Mouse (Mus musculus) heart, postnatal 0 days (tissue): Measurements from ENCODE around the gene Pdx1. TPM values are rescaled to one million over a fixed set of nuclear protein-coding genes. Genes with fewer than 3 reads are reported as not detected.
A peak's percentile ranks its signal among the peaks of the same experiment; 100 is the strongest.

Source experiments
- ATAC-seq: fragments of 200-750 bp; cut with Nextera tagmentation; 2 replicates; pipeline ENCODE4 v1.8.0; 2017; ENCODE audit warnings: low read depth, moderate number of reproducible peaks, moderate library complexity; ENCODE audit not compliant: insufficient read depth
- DNase-seq: peaks from one replicate; pipeline ENCODE4 v3.0.0-alpha.2; 2016; ENCODE audit warnings: low spot score
- H3K27ac ChIP-seq: fragments of 300-500 bp; sonication (generic); 2 replicates; pipeline ENCODE4 v1.5.1; 2014; ENCODE audit warnings: low read depth, mild to moderate bottlenecking
- H3K27me3 ChIP-seq: fragments of 300-500 bp; sonication (generic); 2 replicates; pipeline ENCODE4 v1.6.1; 2014; ENCODE audit warnings: low read length, mixed read lengths; ENCODE audit not compliant: control insufficient read depth, insufficient read depth
- H3K36me3 ChIP-seq: fragments of 300-500 bp; sonication (generic); replicated peaks from 2 replicates; pipeline ENCODE4 v1.6.1; 2014; ENCODE audit warnings: low read length, mixed read lengths; ENCODE audit not compliant: control insufficient read depth, insufficient read depth
- H3K4me1 ChIP-seq: fragments of 300-500 bp; sonication (generic); 2 replicates; pipeline ENCODE4 v1.6.1; 2014; ENCODE audit warnings: antibody characterized with exemption; ENCODE audit not compliant: control insufficient read depth, insufficient read depth
- H3K4me2 ChIP-seq: fragments of 300-500 bp; sonication (generic); 2 replicates; pipeline ENCODE4 v1.6.1; 2014; ENCODE audit warnings: low read depth, mild to moderate bottlenecking, low read length, moderate library complexity
- H3K4me3 ChIP-seq: fragments of 300-500 bp; sonication (generic); 2 replicates; pipeline ENCODE4 v1.5.1; 2014; ENCODE audit warnings: low read depth, low read length
- H3K9ac ChIP-seq: fragments of 300-500 bp; sonication (generic); replicated peaks from 2 replicates; pipeline ENCODE4 v1.6.1; 2014; ENCODE audit warnings: low read depth, low read length, mixed read lengths
- H3K9me3 ChIP-seq: fragments of 300-500 bp; sonication (generic); replicated peaks from 2 replicates; pipeline ENCODE4 v1.6.1; 2016; ENCODE audit warnings: low read length; ENCODE audit not compliant: control insufficient read depth
- CTCF ChIP-seq: IDR thresholded peaks from 2 replicates; pipeline ENCODE4 v1.5.1; 2016; ENCODE audit warnings: antibody characterized with exemption, control low read depth, low read depth
- EP300 ChIP-seq: IDR thresholded peaks from 2 replicates; pipeline ENCODE4 v1.6.1; 2016; ENCODE audit warnings: antibody characterized with exemption, low read depth
- WGBS: fragments of 180-500 bp; shearing (Covaris S2); extraction: QIAGEN DNeasy Blood & Tissue Kit; methylation state at CpG from one replicate; pipeline ENCODE4 v1.1.7; 2014; 5-methylcytosine and 5-hydroxymethylcytosine counted together
- microRNA-seq: library from miRNA; unstranded; fragments of <30 nt; microRNA quantifications from one replicate; pipeline ENCODE4, GENCODE M21; 2016
- polyA plus RNA-seq: library from polyadenylated mRNA; unstranded; fragments of >200 nt; fragmentation: Nextera tagmentation; extraction: Ambion mirVana; gene quantifications from 2 replicates; pipeline ENCODE4 v1.2.1, GENCODE M21; 2015
- total RNA-seq: library from RNA; depleted of rRNA; stranded (reverse); fragments of >200 nt; gene quantifications from 2 replicates; pipeline ENCODE4 v1.2.3, GENCODE M21; 2014; ENCODE audit warnings: low replicate concordance; rRNA removed

Pdx1 gene
- total and polyA plus RNA-seq, 2 experiments from 2014 or later: not detected

GRCm38 (mm10) chr5:147317321-147317720, 47.6 kb downstream of the Pdx1 start:
- no peak overlapping the region for H3K4me3 ChIP-seq
- H3K9me3 ChIP-seq: no peaks in the 10 kb centered on the region
- no peaks in the 10 kb centered on the region for H3K36me3 ChIP-seq
- no peak overlapping the region for H3K4me2 ChIP-seq
- H3K4me1 ChIP-seq: no peaks in the 10 kb centered on the region
- TF ChIP-seq EP300 (no peak), CTCF (no peak)
- DNase-seq (no peak), ATAC-seq (no peak)
- no peak overlapping the region for H3K27ac ChIP-seq
- peaks cover 91% of the 10 kb centered on the region for H3K27me3 ChIP-seq
- no peak overlapping the region for H3K9ac ChIP-seq
- 5% methylated on average over 7 of the region's 7 CpGs for WGBS

GRCm38 (mm10) chr5:147317991-147318390, 48.2 kb downstream of the Pdx1 start:
- H3K9ac ChIP-seq: no peak overlapping the region
- WGBS: 22% methylated on average over 7 of the region's 7 CpGs

GRCm38 (mm10) chr5:147319653-147320052, 49.9 kb downstream of the Pdx1 start:
- ATAC-seq: peak; percentile 47; the same call in 1 of the 2 replicates
- H3K27me3 ChIP-seq: peaks cover 77% of the 10 kb centered on the region
- H3K4me3 ChIP-seq: no peak overlapping the region
- TF ChIP-seq CTCF (peak; percentile 86), EP300 (no peak)
- no peak overlapping the region for H3K9ac ChIP-seq
- no peaks in the 10 kb centered on the region for H3K36me3 ChIP-seq
- H3K27ac ChIP-seq: no peak overlapping the region
- H3K9me3 ChIP-seq: no peaks in the 10 kb centered on the region
- H3K4me1 ChIP-seq: no peaks in the 10 kb centered on the region
- DNase-seq: peak; percentile 81
- H3K4me2 ChIP-seq: no peak overlapping the region

More at GRCm38 (mm10) chr5:147317991-147318390, 48.2 kb downstream of the Pdx1 start:
- H3K27me3 ChIP-seq: peaks cover 90% of the 10 kb centered on the region
- H3K4me2 ChIP-seq: no peak overlapping the region
- no peak overlapping the region for H3K27ac ChIP-seq
- ATAC-seq (no peak), DNase-seq (no peak)
- no peaks in the 10 kb centered on the region for H3K4me1 ChIP-seq
- no peak overlapping the region for H3K4me3 ChIP-seq
- H3K9me3 ChIP-seq: no peaks in the 10 kb centered on the region
- no peaks in the 10 kb centered on the region for H3K36me3 ChIP-seq
- TF ChIP-seq CTCF (peak; percentile 16), EP300 (no peak)

GRCm38 (mm10) chr5:147322183-147322582, 52.4 kb downstream of the Pdx1 start, which contains the start of gene Urad:
Gene Urad (minus strand): TSS chr5:147322440.
- Histone ChIP-seq H3K4me3 (no peak within 1 kb of the TSS), H3K4me1 (no peaks in the 10 kb centered on the region), H3K4me2 (no peak within 1 kb of the TSS), H3K27ac (no peak within 1 kb of the TSS), H3K9me3 (no peaks in the 10 kb centered on the region), H3K36me3 (no peaks in the 10 kb centered on the region), H3K9ac (no peak within 1 kb of the TSS), H3K27me3 (peaks cover 55% of the 10 kb centered on the region)
- WGBS: 62% methylated on average over 8 of the region's 8 CpGs
- DNase-seq (no peak), ATAC-seq (no peak)
- no peak for TF ChIP-seq EP300
- no peak for TF ChIP-seq CTCF

- no peak overlapping the region for H3K4me2 ChIP-seq
- H3K4me3 ChIP-seq: no peak overlapping the region
- ATAC-seq (no peak; the same call in 1 of the 2 replicates), DNase-seq (peak; percentile 34)
- H3K27me3 ChIP-seq: peaks cover 43% of the 10 kb centered on the region
- H3K27ac ChIP-seq: no peak overlapping the region
- WGBS: 8% methylated on average over 17 of the region's 17 CpGs
- H3K9me3 ChIP-seq: no peaks in the 10 kb centered on the region
- no peaks in the 10 kb centered on the region for H3K4me1 ChIP-seq
- H3K36me3 ChIP-seq: no peaks in the 10 kb centered on the region
- H3K9ac ChIP-seq: no peak overlapping the region
- TF ChIP-seq CTCF (peak; percentile 74), EP300 (no peak)
Observed at GRCm38 (mm10) chr5:147323237-147323917, 53.6 kb downstream of the Pdx1 start.

Small RNA genes lying within 50 kb of the gene (microRNA-seq; reads per million reads assigned to microRNA genes)
- not detected for gene Mir7k

Other genes starting within 250 kb of the Pdx1 start
- 18.0 and 22.6 TPM in 2 replicates for gene Lnx2, start 193.4 kb upstream of the Pdx1 start, total RNA-seq
- 6.2 and 6.5 TPM in 2 replicates for gene Lnx2, start 193.4 kb upstream of the Pdx1 start, polyA plus RNA-seq
- 53.8 and 56.9 TPM in 2 replicates for gene Polr1d, start 192.9 kb upstream of the Pdx1 start, total RNA-seq
- gene Polr1d, start 192.9 kb upstream of the Pdx1 start, polyA plus RNA-seq: 85.0 and 89.1 TPM in 2 replicates
- not detected in 2 replicates for gene Gsx1, start 81.3 kb upstream of the Pdx1 start, total RNA-seq
- gene Gsx1, start 81.3 kb upstream of the Pdx1 start, polyA plus RNA-seq: not detected in 2 replicates
- gene Cdx2, start 37.3 kb downstream of the Pdx1 start, total RNA-seq: not detected in 2 replicates
- gene Cdx2, start 37.3 kb downstream of the Pdx1 start, polyA plus RNA-seq: not detected in 2 replicates
- not detected in 2 replicates for gene Urad, start 52.5 kb downstream of the Pdx1 start, total RNA-seq
- not detected in 2 replicates for gene Urad, start 52.5 kb downstream of the Pdx1 start, polyA plus RNA-seq
- not detected in 2 replicates for gene Flt3, start 130.5 kb downstream of the Pdx1 start, total RNA-seq
- 0.05 TPM in 1 of 2 replicates, not detected in the other for gene Flt3, start 130.5 kb downstream of the Pdx1 start, polyA plus RNA-seq
- gene Pan3, start 160.2 kb downstream of the Pdx1 start, total RNA-seq: 63.9 and 66.0 TPM in 2 replicates
- gene Pan3, start 160.2 kb downstream of the Pdx1 start, polyA plus RNA-seq: 28.0 and 28.4 TPM in 2 replicates